Mouse (Mus musculus): ENCODE measurements around the gene Hsf4. TPM values are rescaled to one million over a fixed set of nuclear protein-coding genes. Genes with fewer than 3 reads are reported as not detected.
A peak's percentile ranks its signal among the peaks of the same experiment; 100 is the strongest.

Hsf4 gene
- polyA plus RNA-seq, 1 experiment from 2014 or later: 0.24 TPM

DNA sequence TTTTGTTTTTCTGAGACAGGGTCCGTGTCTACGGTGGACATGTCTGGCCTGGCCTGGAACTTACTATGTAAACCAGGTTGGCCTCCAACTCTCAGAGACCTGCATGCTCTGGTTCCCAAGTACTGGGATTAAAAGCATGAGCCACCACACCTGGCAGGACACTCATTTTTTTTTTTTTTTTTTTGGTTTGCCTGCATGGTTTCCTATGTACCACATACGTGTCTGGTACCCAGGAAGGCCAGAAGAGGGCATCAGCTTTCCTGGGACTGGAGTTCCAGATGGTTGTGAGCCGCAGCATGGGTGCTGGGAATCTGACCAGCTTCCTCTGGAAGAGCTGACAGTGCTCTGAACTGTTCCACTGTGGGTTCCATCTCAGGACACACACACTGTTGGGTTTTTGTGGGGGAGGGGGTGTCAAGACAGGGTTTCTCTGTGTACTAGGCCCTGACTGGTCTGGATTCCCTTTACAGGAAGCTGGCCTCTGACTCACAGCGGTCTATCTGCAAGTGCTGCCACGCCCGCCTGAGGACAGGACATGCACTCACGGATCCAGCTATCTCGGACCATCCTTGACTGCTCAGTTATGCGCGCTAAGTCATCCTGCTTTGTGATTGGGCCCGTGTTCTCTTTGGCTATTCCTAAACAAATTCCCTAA lies 8.1 kb upstream of the Hsf4 start:
- 81% methylated on average over 12 of the region's 12 CpGs for WGBS
- no peaks in the 10 kb centered on the region for H3K36me3 ChIP-seq
- ATAC-seq (ENCODE audit: insufficient read depth, low FRiP score, low read depth): no peak
- no peak overlapping the region for H3K4me2 ChIP-seq
- H3K4me3 ChIP-seq (replicated peaks): no peak overlapping the region
- H3K4me1 ChIP-seq: peaks cover 28% of the 10 kb centered on the region
- H3K9ac ChIP-seq: no peak overlapping the region
- H3K27ac ChIP-seq: no peak overlapping the region
- peaks cover 34% of the 10 kb centered on the region for H3K27me3 ChIP-seq (replicated peaks)
- H3K9me3 ChIP-seq: no peaks in the 10 kb centered on the region

DNA sequence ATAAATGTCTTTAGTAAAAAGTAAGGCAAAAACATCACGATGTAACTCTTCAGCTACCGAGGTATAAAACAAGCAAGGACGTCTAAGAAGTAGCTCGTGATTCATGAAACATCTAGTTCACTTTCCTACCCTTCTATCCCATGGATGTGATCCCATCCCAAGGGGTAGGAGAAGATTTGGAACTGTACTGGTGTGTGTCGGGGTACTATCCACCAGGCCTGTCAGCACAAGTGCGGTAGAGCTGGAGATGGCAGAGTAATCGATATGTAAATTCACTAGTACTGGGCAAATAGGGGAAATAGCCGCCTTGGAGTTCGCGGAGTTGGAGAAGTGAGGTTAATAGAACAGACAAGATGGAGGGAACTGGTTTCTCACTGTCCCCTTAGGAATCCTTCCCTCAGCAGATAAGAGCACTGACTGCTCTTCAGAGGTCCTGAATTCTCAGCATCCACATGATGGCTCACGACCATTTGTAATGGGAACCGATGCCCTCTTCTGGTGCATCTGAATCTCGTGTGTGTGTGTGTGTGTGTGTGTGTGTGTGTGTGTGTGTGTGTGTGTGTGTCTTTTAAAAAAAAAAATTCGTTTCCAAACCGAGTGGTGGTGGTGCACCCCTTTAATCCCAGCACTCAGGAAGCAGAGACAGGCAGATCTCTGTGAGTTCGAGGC lies 6.2 kb upstream of the Hsf4 start:
- 42% methylated on average over 16 of the region's 16 CpGs for WGBS
- Histone ChIP-seq H3K4me3 (replicated peaks) (peak overlapping the region; percentile 66), H3K9ac (no peak overlapping the region), H3K27me3 (replicated peaks) (peaks cover 48% of the 10 kb centered on the region), H3K4me2 (peak overlapping the region; percentile 86), H3K4me1 (peaks cover 32% of the 10 kb centered on the region), H3K27ac (no peak overlapping the region), H3K9me3 (no peaks in the 10 kb centered on the region), H3K36me3 (no peaks in the 10 kb centered on the region)
- ATAC-seq (ENCODE audit: insufficient read depth, low FRiP score, low read depth): no peak

DNA sequence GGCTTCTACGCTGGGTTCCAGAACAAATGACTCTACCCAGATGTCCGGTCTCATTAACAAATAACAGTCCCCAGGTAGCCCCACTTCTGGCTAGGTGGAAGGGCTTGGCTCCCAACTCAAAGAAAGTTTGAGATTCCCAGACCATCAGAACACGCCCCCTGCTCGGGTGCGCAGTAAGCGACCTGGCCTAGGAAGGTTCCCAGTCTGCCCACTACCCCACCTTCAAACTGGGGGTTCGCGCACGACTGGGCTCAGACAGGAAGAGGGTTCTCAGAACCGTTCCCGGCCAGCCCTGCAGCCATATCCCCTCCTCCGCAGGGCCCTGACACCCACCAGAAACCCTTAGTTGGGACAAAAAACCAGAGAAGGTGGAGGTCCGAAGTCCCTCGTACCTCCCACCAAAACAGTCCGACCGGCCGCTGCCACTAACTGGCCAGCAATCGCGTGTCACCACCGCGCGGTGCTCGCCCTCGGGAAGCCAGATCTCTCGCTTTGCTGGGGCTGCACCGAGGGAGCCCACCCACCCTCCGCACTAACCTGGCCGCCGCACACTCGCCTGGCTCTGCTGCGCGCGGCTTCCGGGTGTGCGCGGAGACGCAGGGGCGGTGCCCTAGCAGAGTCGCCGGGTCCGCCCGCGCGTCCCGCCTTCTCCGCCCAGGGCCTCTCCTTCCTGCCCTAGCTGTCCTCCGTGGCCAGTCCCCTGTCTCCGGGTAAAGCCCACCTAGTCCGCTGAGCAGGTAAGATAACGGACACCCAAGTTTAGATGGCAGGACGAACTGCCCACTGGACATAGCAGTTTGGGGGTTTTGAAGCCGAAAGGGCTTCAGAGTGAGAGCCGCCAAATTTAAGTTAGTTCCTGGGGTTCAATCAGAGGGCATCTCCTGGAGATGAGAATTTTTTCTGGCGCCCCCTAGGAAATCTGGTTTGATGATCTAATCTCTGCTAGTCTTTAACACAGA lies 5.3 kb upstream of the Hsf4 start, which contains the start of the genes Tradd and Fbxl8:
TSS of gene Tradd (minus strand) at position 586 of the 959 bp plus-strand sequence.
TSS of gene Fbxl8 (plus strand) at position 625 of the 959 bp plus-strand sequence.
- H3K4me2 ChIP-seq: peak within 1 kb of the TSS; percentile 86
- H3K9me3 ChIP-seq: no peaks in the 10 kb centered on the region
- no peaks in the 10 kb centered on the region for H3K36me3 ChIP-seq
- peak; percentile 84 for ATAC-seq (ENCODE audit: insufficient read depth, low FRiP score, low read depth)
- 1% methylated on average over 54 of the region's 54 CpGs for WGBS
- H3K27me3 ChIP-seq (replicated peaks): peaks cover 48% of the 10 kb centered on the region
- peak within 1 kb of the TSS; percentile 66 for H3K4me3 ChIP-seq (replicated peaks)
- peaks cover 32% of the 10 kb centered on the region for H3K4me1 ChIP-seq
- peak within 1 kb of the TSS; percentile 59 for H3K9ac ChIP-seq
- H3K27ac ChIP-seq: no peak within 1 kb of the TSS

DNA sequence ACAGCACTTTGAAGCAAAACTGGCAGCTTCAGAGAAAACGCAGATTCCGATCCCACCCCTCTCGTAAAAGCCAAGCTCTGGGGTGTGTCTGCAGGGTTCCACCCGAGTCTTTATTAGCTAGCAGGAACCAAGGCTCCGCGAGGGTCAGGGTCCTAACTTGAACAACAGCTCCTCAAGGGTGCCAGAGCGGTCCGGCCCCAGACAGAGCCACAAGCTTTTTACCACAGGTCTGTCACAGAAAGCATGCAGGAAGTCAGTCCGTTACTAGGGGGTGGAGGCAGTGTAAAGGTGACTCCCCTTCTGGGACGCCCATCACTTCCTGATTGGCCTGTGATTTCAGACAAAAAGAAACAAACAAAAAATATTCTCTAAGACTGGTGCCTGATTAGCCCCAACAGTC lies 4.5 kb upstream of the Hsf4 start:
- peaks cover 32% of the 10 kb centered on the region for H3K4me1 ChIP-seq
- H3K27ac ChIP-seq: no peak overlapping the region
- no peak overlapping the region; the same call in 1 of the 2 replicates for H3K9ac ChIP-seq
- H3K36me3 ChIP-seq: no peaks in the 10 kb centered on the region
- peak overlapping the region; percentile 66 for H3K4me3 ChIP-seq (replicated peaks)
- ATAC-seq (ENCODE audit: insufficient read depth, low FRiP score, low read depth): no peak
- 11% methylated on average over 10 of the region's 10 CpGs for WGBS
- peaks cover 52% of the 10 kb centered on the region for H3K27me3 ChIP-seq (replicated peaks)
- no peaks in the 10 kb centered on the region for H3K9me3 ChIP-seq
- peak overlapping the region; percentile 86 for H3K4me2 ChIP-seq

DNA sequence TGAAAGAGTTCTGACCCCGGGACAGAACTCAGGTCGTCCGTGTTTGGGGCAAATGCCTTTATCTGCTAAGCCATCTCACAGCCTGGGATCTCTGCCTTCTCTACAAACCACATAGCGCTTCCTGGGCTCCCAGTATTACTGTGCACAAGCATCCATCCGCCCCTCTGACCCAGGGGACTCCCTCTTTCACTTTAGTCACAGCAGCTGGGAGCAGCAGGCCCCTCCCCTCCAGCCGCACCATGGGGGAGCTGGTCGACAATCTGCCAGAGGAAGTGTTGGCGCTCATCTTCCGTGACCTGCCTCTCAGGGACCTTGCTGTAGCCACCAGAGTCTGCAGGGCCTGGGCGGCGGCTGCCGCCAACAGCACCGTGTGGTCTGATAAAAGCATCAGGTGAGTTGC lies 2.8 kb upstream of the Hsf4 start:
- no peak for ATAC-seq (ENCODE audit: insufficient read depth, low FRiP score, low read depth)
- peaks cover 59% of the 10 kb centered on the region for H3K27me3 ChIP-seq (replicated peaks)

DNA sequence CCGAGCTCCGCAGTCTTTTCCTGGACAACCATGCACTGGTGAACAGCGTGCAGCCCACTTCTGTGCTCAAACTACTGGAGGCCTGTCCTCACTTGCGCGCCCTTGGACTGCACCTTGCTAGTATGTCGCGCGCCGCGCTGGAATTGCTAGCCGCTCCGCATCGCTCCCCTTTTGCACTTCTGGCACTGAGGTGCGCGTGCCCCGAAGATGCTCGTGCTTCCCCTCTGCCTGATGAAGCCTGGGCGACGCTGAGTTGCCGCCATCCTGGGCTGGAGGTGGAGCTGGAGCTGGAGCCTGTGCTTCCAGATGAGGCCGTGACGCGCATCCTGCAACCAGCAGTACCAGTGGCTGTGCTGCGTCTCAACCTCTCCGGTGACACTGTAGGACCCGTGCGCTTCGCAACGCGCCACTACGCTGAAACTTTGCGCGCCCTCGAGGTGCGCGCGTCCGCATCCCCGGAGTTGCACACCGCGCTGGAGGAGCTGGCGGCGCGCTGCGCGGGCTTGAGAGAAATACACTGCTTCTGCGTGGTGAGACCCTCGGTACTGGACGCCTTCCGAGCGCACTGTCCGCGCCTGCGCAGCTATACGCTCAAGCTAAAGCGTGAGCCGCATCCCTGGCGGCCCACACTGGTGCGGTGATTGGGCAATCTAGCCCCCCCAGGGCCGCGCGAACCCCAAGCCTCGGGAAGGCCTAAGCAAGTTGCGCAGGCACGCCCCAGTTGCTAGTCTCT lies 1.1 kb upstream of the Hsf4 start:
- peak overlapping the region; percentile 89 for H3K4me2 ChIP-seq
- peak overlapping the region; percentile 44 for H3K4me3 ChIP-seq (replicated peaks)
- peaks cover 40% of the 10 kb centered on the region for H3K4me1 ChIP-seq
- WGBS: 3% methylated on average over 65 of the region's 65 CpGs
- no peak for ATAC-seq (ENCODE audit: insufficient read depth, low FRiP score, low read depth)
- H3K27me3 ChIP-seq (replicated peaks): peaks cover 69% of the 10 kb centered on the region
- no peaks in the 10 kb centered on the region for H3K36me3 ChIP-seq
- no peak overlapping the region for H3K27ac ChIP-seq
- no peaks in the 10 kb centered on the region for H3K9me3 ChIP-seq
- H3K9ac ChIP-seq: no peak overlapping the region

More for the DNA sequence above, 2.8 kb upstream of the Hsf4 start:
- Histone ChIP-seq H3K4me1 (peaks cover 40% of the 10 kb centered on the region), H3K27ac (no peak overlapping the region), H3K4me3 (replicated peaks) (no peak overlapping the region), H3K4me2 (no peak overlapping the region), H3K9me3 (no peaks in the 10 kb centered on the region), H3K9ac (no peak overlapping the region), H3K36me3 (no peaks in the 10 kb centered on the region)
- 37% methylated on average over 13 of the region's 13 CpGs for WGBS

DNA sequence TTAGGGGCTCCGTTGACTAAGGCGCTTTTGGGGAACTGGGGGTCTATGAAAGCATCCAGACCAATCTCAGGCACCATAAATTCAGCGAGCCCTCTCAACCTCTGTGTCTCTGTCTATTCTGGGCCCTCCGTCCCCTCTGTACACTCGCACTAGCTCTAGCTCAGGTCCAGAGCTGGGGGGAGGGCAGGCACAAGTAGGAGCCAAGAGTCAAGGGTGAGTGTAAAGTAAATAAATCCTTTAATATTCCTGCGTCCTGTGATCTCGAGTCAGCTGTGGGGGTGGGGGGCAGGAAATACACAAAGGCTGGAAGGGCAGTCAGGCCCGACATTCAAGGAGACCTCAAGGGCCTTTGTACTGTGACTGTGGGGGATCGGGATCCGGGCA lies 534 bp upstream of the Hsf4 start:
- WGBS: 5% methylated on average over 10 of the region's 10 CpGs

DNA sequence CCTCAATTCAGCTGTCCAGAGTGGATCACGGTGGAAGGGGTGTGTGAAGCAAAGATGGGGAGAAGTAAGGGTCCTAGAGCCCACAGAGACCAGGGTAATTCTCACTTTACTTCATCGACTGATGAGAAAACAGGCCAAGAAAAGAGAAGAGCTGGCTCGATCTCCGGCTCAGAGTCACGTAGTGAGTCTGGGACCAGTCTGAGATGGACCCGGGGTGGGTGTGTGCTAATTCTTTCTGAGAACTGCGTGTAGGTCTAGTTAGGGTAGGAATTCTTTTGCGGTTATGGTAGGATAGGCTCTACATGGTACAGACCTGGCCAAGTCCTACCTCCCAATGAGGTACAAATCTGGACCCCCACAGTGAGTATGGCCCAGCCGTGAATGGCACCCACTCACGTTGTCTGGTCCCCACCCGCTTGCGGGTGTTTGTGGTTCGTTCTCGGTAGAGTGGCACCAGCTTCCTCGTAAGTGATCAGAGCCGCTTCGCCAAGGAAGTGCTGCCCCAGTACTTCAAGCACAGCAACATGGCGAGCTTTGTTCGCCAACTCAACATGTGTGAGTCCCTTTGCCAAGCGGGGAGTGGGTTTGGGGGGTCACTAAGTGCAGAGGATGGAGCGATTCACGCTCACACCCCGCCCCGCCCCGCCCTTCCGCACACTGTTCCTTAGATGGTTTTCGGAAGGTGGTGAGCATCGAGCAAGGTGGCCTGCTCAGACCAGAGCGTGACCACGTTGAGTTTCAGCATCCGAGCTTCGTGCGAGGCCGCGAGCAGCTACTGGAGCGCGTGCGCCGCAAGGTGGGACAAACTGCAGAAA lies 707 bp downstream of the Hsf4 start:
- H3K4me3 ChIP-seq (replicated peaks): peak overlapping the region; percentile 44
- H3K27me3 ChIP-seq (replicated peaks): peaks cover 86% of the 10 kb centered on the region
- 8% methylated on average over 39 of the region's 39 CpGs for WGBS
- ATAC-seq (ENCODE audit: insufficient read depth, low FRiP score, low read depth): no peak
- peaks cover 36% of the 10 kb centered on the region for H3K4me1 ChIP-seq
- peak overlapping the region; percentile 89 for H3K4me2 ChIP-seq
- no peaks in the 10 kb centered on the region for H3K9me3 ChIP-seq
- H3K36me3 ChIP-seq: no peaks in the 10 kb centered on the region
- H3K27ac ChIP-seq: no peak overlapping the region
- no peak overlapping the region for H3K9ac ChIP-seq

More for the DNA sequence above, 534 bp upstream of the Hsf4 start:
- peak overlapping the region; percentile 89 for H3K4me2 ChIP-seq
- no peak for ATAC-seq (ENCODE audit: insufficient read depth, low FRiP score, low read depth)
- no peak overlapping the region for H3K27ac ChIP-seq
- H3K9ac ChIP-seq: no peak overlapping the region
- peaks cover 73% of the 10 kb centered on the region for H3K27me3 ChIP-seq (replicated peaks)
- H3K4me1 ChIP-seq: peaks cover 36% of the 10 kb centered on the region
- H3K36me3 ChIP-seq: no peaks in the 10 kb centered on the region
- peak overlapping the region; percentile 44 for H3K4me3 ChIP-seq (replicated peaks)
- no peaks in the 10 kb centered on the region for H3K9me3 ChIP-seq

DNA sequence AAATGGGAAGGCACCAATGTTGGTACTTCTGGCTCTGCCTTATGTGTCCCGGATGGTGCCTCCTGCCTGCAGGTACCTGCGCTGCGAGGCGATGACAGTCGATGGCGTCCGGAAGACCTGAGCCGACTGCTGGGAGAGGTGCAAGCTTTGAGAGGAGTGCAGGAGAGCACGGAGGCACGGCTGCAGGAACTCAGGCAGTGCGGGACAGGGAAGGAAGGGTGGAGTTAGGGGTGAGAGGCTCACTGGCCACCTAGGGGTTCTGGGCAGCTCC lies 1.2 kb downstream of the Hsf4 start:
- peaks cover 90% of the 10 kb centered on the region for H3K27me3 ChIP-seq (replicated peaks)
- no peak overlapping the region for H3K27ac ChIP-seq
- peak overlapping the region; percentile 89; the same call in 1 of the 2 replicates for H3K4me2 ChIP-seq
- H3K9ac ChIP-seq: no peak overlapping the region
- H3K4me1 ChIP-seq: peaks cover 39% of the 10 kb centered on the region
- H3K9me3 ChIP-seq: no peaks in the 10 kb centered on the region
- H3K36me3 ChIP-seq: no peaks in the 10 kb centered on the region
- 4% methylated on average over 11 of the region's 11 CpGs for WGBS
- ATAC-seq (ENCODE audit: insufficient read depth, low FRiP score, low read depth): no peak
- 0 out of 2 replicates have a peak overlapping the region, but pooled peaks have one; percentile 44 for H3K4me3 ChIP-seq (replicated peaks)

DNA sequence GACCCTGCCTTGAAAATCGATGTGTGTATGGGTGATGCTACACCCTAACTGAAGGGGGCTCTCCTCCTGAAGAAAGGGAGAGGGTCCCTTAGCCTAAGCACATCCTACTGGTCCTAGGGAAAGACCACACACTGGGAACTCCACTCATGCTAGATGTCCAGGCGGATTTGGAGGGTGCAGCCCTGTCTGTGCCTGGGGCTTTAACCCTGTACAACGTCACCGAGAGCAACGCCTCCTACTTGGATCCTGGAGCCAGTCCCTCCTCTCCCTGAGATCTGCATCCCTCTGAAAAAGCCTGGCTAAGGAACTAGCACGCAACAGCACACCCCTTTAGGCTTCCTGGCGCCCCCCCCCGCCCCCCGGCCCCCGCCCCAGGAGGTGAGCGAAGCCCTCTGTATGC lies 5.8 kb downstream of the Hsf4 start:
- Histone ChIP-seq H3K4me1 (peaks cover 31% of the 10 kb centered on the region), H3K27me3 (replicated peaks) (peaks cover 89% of the 10 kb centered on the region), H3K4me3 (replicated peaks) (no peak overlapping the region), H3K27ac (no peak overlapping the region), H3K4me2 (peak overlapping the region; percentile 81), H3K36me3 (no peaks in the 10 kb centered on the region), H3K9me3 (no peaks in the 10 kb centered on the region), H3K9ac (no peak overlapping the region)
- WGBS: 10% methylated on average over 11 of the region's 11 CpGs
- ATAC-seq (ENCODE audit: insufficient read depth, low FRiP score, low read depth): no peak

DNA sequence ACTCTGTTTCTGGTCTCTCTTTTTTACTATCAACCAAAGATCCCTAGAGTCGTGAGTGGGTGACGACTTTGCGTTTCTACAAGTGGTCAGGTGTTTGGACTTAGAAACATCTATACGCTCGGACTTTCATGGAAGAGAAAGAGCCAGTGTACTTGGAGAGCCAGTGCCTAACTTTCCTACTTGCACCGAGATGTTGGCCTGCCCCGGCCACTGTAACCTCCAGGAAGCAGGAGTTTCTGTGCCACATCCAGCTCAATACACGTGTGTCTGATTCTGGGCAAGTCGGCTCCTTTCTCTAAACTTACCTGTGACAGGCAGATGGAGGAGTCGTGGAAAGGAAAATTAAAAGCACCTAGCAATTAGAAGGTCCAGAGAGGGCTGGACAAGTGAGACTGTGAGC lies 6.2 kb downstream of the Hsf4 start, which contains the start of gene Nol3:
TSS of gene Nol3 (plus strand) at position 301 of the 400 bp plus-strand sequence.
- peak within 1 kb of the TSS; percentile 81 for H3K4me2 ChIP-seq
- no peak for ATAC-seq (ENCODE audit: insufficient read depth, low FRiP score, low read depth)
- peak within 1 kb of the TSS; percentile 42 for H3K4me3 ChIP-seq (replicated peaks)
- H3K4me1 ChIP-seq: peaks cover 27% of the 10 kb centered on the region
- no peaks in the 10 kb centered on the region for H3K9me3 ChIP-seq
- WGBS: 4% methylated on average over 10 of the region's 10 CpGs
- no peak within 1 kb of the TSS for H3K9ac ChIP-seq
- H3K27me3 ChIP-seq (replicated peaks): peaks cover 85% of the 10 kb centered on the region
- H3K27ac ChIP-seq: no peak within 1 kb of the TSS
- no peaks in the 10 kb centered on the region for H3K36me3 ChIP-seq

Data from stomach, embryonic 15.5 days (tissue).